Mouse (Mus musculus): Measurements from ENCODE around the gene Gm3045.

Gene Gm3045

GRCm38 (mm10) chr13:56435615-56436287 lies 9.4 kb downstream of the Gm3045 start:
- DNase-seq (ENCODE audit: low read depth in 1 of 2, low spot score in 2 of 2): no peak

- no peak for DNase-seq (ENCODE audit: low read depth in 1 of 2, low spot score in 2 of 2)
These were observed 12.0 kb downstream of the Gm3045 start, which contains the start of gene Slc25a48 for GRCm38 (mm10) chr13:56438211-56439075. Slc25a48 (plus strand) TSS chr13:56438355.

DNA sequence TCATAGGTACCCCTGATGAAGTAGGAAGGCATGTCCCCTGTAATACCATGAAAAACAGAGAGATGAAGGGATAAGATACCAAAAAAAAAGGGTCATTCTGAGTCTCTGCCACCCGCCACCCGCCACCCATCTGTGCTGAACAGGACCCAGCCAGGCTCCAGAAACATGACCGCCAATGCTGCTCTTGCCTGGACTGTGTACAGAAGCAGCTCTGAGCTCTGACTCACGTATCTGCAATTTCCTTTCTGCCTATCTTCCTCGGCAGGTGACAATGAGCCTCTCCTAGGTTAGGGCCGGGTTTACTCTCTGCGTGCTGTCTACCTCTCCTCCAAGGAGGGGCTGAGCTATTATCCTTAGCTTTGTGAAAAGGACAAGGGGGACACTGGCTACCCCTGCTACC lies 17.0 kb downstream of the Gm3045 start:
- DNase-seq (ENCODE audit: low read depth in 1 of 2, low spot score in 2 of 2): no peak

GRCm38 (mm10) chr13:56444112-56444511 lies 17.7 kb downstream of the Gm3045 start:
- no peak for DNase-seq (ENCODE audit: low read depth in 1 of 2, low spot score in 2 of 2)

- no peak for DNase-seq (ENCODE audit: low read depth in 1 of 2, low spot score in 2 of 2)
These were observed 18.6 kb downstream of the Gm3045 start for GRCm38 (mm10) chr13:56444996-56445395.

DNA sequence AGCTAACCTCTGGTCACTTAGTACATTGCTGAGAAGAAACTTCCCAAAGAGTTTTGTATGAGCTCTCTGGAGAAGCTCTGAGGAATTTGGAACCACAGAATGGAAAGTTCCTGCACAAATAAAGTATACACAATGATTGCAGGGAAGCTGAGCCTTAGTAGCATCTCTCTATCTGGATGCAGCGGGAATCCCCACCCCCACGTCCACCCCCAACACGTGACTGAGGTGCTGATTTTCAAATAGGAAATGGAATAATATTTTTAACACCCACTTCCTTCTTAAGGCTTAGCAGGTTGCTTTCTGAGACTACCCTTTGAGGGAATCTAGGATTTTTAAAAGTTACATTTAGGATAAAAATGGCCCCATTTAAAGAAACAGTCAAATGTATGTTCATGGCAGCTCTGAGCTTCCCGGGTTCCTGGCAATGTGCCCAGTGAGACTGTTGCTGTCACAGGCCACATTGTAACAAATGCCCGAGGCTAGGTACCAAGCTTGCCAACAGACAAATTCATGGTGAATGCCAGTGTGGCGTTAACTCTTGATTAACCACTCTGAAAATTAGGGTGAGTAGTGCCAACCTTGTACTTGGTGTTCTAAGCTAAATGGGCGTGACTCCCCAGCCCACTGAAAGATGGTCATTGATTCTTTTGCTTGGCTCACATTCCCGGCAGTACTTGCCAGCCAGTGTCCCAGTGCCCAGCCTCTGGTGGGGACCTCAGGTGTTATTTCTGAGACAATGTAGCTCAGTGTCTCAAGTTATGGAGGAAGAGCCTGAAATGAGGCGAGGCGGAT lies 23.0 kb downstream of the Gm3045 start:
- no peak for DNase-seq (ENCODE audit: low read depth in 1 of 2, low spot score in 2 of 2)

DNA sequence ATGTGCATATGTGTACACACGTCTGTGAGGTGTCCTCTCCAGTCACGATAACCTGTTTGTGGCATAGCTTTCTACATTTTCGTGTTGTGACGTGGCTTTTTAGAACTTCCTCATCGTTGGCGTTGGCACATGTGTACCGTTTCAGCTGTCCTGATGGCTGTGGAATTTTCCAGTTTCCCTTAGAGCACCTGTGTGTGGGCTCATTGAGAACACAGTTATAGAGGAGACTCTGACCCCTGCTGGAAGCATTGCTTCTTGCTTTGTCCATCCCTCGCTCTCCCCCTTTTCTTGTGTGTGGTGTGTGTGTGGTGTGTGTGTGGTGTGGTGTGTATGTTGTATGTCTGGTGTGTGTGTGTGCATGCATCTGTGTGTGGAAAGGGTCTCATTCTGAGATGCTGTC lies 23.6 kb downstream of the Gm3045 start:
- DNase-seq (ENCODE audit: low read depth in 1 of 2, low spot score in 2 of 2): no peak

- DNase-seq (ENCODE audit: low read depth in 1 of 2, low spot score in 2 of 2): no peak
These were observed 31.6 kb downstream of the Gm3045 start for GRCm38 (mm10) chr13:56458001-56458400.

DNA sequence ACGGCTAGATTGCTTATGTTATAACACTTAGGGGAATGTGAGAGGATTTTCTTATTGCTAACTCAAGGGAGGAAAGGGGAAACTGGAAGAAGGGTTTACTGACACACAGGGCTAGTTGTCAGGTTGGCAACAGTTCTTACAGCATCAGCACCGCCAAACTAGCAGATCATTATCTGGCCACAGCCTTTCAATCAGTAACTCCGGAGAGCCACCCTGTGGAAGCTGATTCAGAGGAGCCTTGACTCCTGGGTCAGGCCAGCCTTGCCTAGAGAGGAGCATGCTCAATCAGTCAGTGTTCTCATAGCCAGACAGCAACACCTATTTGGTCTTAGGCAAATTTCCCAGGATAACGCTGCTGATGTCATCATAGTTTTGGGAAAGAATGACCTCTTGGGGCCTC lies 35.1 kb downstream of the Gm3045 start:
- no peak for DNase-seq (ENCODE audit: low read depth in 1 of 2, low spot score in 2 of 2)

DNA sequence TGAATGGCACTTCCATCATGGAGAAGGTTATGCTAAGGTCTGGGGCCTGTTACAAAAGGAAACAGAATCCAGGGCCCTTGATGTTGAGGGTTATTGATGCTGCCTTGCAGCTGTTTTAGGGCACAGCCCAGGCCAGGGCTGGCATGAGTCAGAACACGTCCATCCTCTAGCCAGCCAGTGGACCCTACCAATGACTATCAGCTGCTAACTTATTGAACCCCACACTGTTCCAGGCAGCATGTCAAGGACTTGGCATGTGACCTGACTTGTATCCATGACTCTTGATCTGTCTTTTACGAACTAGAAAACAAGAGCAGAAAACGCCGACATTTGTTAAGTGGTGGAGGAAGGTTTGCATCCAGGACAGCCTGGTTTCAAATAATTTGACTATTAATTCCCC lies 36.4 kb downstream of the Gm3045 start:
- no peak for DNase-seq (ENCODE audit: low read depth in 1 of 2, low spot score in 2 of 2)

- DNase-seq (ENCODE audit: low read depth in 1 of 2, low spot score in 2 of 2): no peak
These were observed 36.9 kb downstream of the Gm3045 start for GRCm38 (mm10) chr13:56463261-56463660.

GRCm38 (mm10) chr13:56463750-56464149 lies 37.4 kb downstream of the Gm3045 start:
- no peak for DNase-seq (ENCODE audit: low read depth in 1 of 2, low spot score in 2 of 2)

DNA sequence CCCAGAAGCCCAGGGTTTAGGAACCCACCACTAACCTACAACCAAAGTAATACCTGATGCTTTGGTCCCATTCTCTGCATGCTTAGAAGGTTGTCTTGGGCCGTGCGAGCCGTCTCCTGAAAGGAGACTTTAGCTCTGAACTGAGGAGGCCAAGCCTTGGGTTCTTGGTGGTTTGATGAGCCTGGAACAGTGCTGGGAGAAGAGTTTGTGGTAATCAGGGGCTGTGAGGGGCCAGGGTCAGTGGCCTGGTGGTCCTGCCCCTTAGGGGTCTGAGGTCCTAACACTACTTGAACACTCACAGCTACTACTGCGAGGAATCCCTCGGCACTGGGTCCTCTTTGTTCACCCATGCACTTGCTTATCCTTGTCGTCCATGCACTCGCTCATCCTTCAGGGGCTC lies 41.4 kb downstream of the Gm3045 start:
- no peak for DNase-seq (ENCODE audit: low read depth in 1 of 2, low spot score in 2 of 2)

DNA sequence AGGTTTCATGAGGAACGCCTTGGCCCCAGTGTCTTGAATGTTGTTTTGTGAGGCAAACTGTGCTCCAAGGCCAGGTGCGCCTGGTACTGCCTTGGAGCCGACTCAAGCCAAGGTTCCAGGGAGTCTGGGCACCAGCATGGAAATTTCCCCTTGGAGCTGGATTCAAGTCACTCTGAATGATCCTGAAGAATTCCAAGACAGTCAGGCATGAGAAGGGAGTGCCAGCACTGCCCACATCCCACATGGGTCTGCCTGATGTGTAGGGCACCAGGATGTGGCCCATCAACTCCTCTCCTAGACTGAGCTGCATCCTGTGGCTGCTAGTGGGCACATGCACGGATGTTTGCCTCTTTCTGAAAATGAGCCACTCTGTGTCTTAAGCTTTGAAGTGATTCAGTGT lies 42.1 kb downstream of the Gm3045 start:
- no peak for DNase-seq (ENCODE audit: low read depth in 1 of 2, low spot score in 2 of 2)

DNA sequence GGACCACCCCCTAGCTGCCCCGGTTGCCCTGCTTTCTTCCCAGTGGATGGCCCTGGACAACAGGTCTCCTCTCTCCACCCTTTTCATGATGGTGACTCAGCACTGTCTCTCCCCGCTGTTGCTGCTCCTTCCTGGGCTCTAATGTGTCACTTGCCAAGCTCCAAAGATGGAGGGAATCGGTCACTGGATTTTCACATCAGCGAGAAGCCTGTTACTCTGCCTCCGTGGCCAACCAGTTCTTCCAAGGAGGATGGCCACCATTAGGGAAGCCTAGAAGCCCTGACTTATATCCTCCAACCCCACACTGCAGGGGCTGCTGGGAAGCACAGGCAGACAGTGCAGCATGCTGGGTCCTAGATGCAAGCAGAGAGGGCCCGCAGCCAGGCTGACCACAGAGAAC lies 44.8 kb downstream of the Gm3045 start:
- no peak for DNase-seq (ENCODE audit: low read depth in 1 of 2, low spot score in 2 of 2)

DNA sequence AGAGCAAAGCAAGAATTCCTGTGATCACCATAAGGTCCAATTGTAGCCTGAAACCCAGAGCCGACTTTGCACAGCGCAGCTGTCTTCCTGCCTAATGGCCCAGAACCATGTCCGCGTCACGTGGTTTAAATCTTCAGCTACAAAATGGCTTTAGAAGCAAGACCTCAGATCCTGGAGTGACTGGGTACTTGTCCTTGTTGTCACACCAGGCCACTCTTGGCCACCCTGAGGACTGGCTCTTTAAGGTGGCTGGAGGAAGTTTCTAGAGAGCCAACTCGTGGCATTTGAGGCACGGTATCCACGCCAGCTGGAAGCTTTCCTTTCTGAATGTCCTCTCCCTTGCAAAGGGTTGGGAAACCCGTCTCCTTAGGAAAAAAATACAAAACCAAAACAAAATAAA lies 45.6 kb downstream of the Gm3045 start:
- no peak for DNase-seq (ENCODE audit: low read depth in 1 of 2, low spot score in 2 of 2)

DNA sequence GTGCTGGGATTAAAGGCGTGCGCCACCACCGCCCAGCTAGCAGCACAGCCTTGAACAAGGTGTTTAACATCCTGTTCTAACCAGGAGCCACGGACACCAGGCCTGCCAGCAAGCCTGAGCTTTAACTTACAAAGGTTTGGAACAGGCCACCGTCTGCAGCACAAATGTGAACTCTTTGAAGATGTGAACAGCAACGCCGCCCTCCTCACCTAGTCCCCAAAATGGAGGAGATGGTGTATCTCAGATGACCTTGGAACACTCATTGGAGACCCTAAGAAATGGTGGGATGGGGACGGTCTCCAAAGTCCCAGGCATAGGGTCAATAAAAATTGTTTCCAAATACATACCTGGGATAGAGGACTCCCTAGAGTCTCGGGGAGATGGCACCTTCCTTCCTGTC lies 46.3 kb downstream of the Gm3045 start:
- no peak for DNase-seq (ENCODE audit: low read depth in 1 of 2, low spot score in 2 of 2)

GRCm38 (mm10) chr13:56475363-56475762 lies 49.0 kb downstream of the Gm3045 start:
- DNase-seq (ENCODE audit: low read depth in 1 of 2, low spot score in 2 of 2): no peak

GRCm38 (mm10) chr13:56476790-56477189 lies 50.4 kb downstream of the Gm3045 start:
- peak in 1 of 2 experiments; percentile 17 for DNase-seq (ENCODE audit: low read depth in 1 of 2, low spot score in 2 of 2)

- DNase-seq (ENCODE audit: low read depth in 1 of 2, low spot score in 2 of 2): no peak
These were observed 50.9 kb downstream of the Gm3045 start for GRCm38 (mm10) chr13:56477271-56477670.

DNA sequence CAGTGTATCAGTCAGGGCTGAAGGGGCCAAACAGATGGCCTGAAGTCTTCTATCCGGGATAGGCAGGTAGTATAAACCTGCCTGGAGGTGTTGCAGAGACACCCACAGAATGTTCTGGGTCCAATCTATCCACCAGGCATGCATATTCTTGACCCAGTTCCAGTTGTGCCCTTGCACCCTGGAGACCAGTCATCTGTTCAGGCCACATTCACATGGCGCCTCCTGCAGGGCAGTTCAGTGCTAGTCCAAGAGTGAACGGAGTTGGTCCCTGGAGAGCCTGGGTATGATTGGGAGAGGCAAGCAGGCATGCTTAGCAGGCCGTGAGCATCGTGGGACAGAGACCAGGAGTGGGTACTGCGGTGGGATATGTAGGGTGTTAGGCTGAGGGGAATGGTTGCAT lies 51.6 kb downstream of the Gm3045 start:
- DNase-seq (ENCODE audit: low read depth in 1 of 2, low spot score in 2 of 2): no peak

DNA sequence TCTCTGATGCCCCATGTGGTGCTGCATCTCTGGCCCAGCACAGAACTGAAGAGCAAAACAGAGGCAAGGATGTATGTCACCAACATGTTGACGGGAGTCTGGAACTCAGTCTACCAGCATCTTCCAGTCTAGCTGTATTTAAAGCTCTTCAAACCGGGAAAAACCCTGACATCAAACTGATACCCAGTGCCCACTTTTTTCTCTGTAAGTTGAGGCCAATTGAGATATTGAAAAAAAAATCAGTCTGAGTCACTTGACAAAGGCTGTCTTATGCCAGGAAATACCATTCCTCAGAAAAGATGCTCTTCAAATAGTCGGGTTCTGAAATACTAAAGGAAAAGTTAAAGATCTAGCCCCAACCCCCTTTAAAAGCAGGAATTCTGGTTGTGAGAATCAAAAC lies 55.8 kb downstream of the Gm3045 start, which contains the start of gene Il9:
Il9 (minus strand) TSS at position 101 of the 400 bp plus-strand sequence.
- DNase-seq (ENCODE audit: low read depth in 1 of 2, low spot score in 2 of 2): no peak

Data from monocyte, adult 2 months (primary cell).